Mouse (Mus musculus): ENCODE results near the gene Tusc2. TPM values are rescaled to one million over a fixed set of nuclear protein-coding genes. Genes with fewer than 3 reads are reported as not detected.
A peak's percentile ranks its signal among the peaks of the same experiment; 100 is the strongest.

The Tusc2 gene
- polyA plus RNA-seq, 1 experiment from 2014 or later, result 52.7 TPM

GRCm38 (mm10) chr9:107547957-107548356 is 15.1 kb upstream of the Tusc2 start:
- Histone ChIP-seq H3K4me2 (no peak overlapping the region), H3K9ac (no peak overlapping the region), H3K4me3 (no peak overlapping the region), H3K27ac (no peak overlapping the region), H3K4me1 (peaks cover 61% of the 10 kb centered on the region), H3K27me3 (replicated peaks) (peaks cover 45% of the 10 kb centered on the region), H3K36me3 (peaks cover 21% of the 10 kb centered on the region), H3K9me3 (replicated peaks) (no peaks in the 10 kb centered on the region)
- 69% methylated on average over 5 of the region's 5 CpGs for WGBS (ENCODE audit: insufficient replicate concordance)
- no peak for ATAC-seq

DNA sequence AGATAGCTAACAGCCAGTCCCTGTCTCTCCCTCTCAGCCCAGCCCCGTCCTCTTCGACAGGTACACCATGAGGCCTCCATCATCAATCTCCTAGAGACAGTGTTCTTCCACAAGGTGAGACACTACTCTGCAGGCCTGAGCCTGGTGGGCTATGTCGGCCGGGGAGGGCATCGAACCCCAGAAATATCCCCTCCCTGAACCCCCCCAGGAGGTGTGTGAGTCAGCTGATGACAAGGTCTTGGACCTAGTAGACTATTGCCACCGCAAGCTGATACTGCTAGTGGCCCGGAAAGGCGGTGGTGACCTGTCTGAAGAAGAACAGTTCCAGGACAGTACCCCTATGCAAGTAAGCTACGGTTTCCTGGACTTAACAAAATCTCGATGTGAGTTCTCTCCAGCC is 14.2 kb upstream of the Tusc2 start:
- Histone ChIP-seq H3K36me3 (peaks cover 16% of the 10 kb centered on the region), H3K27me3 (replicated peaks) (peaks cover 45% of the 10 kb centered on the region), H3K4me3 (no peak overlapping the region), H3K27ac (no peak overlapping the region), H3K9ac (no peak overlapping the region), H3K4me1 (peaks cover 63% of the 10 kb centered on the region), H3K9me3 (replicated peaks) (no peaks in the 10 kb centered on the region), H3K4me2 (no peak overlapping the region)
- ATAC-seq, result no peak
- WGBS (ENCODE audit: insufficient replicate concordance), result 83% methylated on average over 10 of the region's 10 CpGs

DNA sequence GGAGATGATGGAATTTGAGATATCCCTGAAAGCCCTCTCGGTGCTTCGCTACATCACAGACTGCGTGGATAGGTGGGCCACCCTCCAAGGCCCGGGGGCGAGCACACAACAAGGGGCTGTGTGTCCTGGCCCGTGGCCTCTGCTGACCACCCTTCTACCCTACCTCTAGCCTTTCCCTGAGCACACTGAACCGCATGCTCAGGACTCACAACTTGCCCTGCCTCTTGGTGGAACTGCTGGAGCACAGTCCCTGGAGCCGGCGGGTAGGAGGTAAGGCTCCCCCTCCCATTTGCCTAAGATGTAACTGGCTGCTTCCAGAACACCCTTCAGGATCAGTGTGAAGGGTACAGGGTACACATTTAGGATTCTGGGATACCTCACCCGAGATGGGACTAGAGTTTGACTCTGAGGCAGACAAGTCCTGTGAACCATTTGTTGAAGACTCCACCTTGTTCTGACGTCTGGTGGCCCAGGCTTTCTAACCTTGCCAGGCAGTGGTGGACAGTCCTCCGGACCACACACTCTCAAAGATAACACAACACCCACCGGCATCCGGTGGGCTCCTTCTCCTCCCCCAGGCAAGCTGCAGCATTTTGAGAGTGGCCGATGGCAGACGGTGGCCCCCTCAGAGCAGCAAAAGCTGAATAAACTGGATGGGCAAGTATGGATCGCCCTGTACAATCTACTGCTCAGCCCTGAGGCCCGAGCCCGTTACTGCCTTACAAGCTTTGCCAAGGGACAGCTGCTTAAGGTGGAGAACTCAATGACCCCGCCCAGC is 13.6 kb upstream of the Tusc2 start:
- 76% methylated on average over 20 of the region's 20 CpGs for WGBS (ENCODE audit: insufficient replicate concordance)

GRCm38 (mm10) chr9:107550491-107551116 is 12.5 kb upstream of the Tusc2 start:
- Histone ChIP-seq H3K4me3 (peak overlapping the region; percentile 59), H3K4me2 (peak overlapping the region; percentile 95), H3K9me3 (replicated peaks) (no peaks in the 10 kb centered on the region), H3K9ac (peak overlapping the region; percentile 76), H3K4me1 (peaks cover 66% of the 10 kb centered on the region), H3K27ac (0 out of 2 replicates have a peak overlapping the region, but pooled peaks have one; percentile 57), H3K36me3 (no peaks in the 10 kb centered on the region), H3K27me3 (replicated peaks) (peaks cover 45% of the 10 kb centered on the region)
- ATAC-seq, result no peak
- WGBS (ENCODE audit: insufficient replicate concordance), result 37% methylated on average over 23 of the region's 23 CpGs

More for the DNA sequence above, 13.6 kb upstream of the Tusc2 start:
- Histone ChIP-seq H3K4me3 (no peak overlapping the region), H3K27me3 (replicated peaks) (peaks cover 45% of the 10 kb centered on the region), H3K36me3 (peaks cover 9% of the 10 kb centered on the region), H3K9me3 (replicated peaks) (no peaks in the 10 kb centered on the region), H3K4me1 (peaks cover 66% of the 10 kb centered on the region), H3K9ac (no peak overlapping the region), H3K4me2 (no peak overlapping the region), H3K27ac (no peak overlapping the region)
- no peak for ATAC-seq

DNA sequence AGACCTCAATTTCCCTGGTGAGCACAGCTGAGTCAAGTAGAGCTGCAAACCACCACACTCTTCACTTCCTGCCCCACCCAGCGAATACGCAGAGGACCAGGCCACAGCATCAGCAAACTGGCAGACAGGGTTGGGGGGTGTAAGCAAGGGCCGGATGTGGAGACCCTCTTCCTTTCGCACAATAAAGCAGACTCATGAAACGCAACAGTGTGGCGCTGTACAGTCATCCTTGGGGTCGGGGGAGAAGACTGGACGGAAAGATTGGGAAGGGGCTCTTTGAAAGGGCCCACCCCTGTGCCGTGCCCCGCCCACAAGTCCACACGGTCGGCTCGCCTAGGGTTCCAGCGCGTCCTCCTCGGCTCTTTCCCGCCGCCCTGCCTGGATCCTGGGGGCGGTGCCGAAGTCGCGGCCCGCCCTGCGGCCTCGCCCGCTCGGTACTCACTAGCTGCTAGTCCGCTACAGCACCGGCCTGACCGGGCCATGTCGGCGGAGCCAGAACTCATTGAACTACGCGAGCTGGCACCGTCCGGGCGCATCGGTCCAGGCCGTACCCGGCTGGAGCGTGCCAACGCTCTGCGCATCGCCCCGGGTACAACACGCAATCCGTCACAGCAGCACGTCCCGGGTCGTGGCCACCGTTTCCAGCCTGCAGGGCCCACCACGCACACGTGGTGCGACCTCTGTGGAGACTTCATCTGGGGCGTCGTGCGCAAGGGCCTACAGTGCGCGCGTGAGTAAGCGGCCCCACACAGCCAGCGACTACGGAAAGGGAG is 11.8 kb upstream of the Tusc2 start, which contains the start of gene Rassf1:
Rassf1 (plus strand) TSS at position 439 of the 773 bp plus-strand sequence.
- H3K4me1 ChIP-seq, result peaks cover 66% of the 10 kb centered on the region

DNA sequence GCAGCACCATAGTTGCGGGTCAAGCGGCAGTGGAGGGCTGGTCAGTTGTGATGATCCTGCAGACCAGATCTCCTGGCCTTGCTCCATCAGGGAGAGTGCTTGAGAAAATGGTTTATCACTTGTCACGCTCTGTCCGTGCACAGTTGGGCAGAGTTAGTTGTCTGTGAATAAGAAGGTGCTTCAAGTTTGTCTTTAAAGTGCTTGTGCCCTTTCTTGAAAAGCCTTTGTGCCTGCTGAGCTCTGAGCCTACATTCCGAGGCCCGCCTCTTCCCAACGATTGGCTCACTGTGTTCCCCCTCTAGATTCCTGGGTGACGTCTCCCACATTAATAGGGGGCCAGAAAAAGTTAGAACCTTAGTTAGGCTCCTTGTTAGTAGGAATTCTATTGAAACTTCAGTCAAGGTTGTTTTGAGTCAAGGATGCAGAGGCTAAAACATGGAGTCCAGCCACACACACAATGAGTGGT is 11.1 kb upstream of the Tusc2 start:
- Histone ChIP-seq H3K27me3 (replicated peaks) (peaks cover 45% of the 10 kb centered on the region), H3K27ac (no peak overlapping the region), H3K9me3 (replicated peaks) (no peaks in the 10 kb centered on the region), H3K9ac (peak overlapping the region; percentile 76), H3K4me2 (peak overlapping the region; percentile 95), H3K4me1 (peaks cover 66% of the 10 kb centered on the region), H3K36me3 (peaks cover 6% of the 10 kb centered on the region), H3K4me3 (peak overlapping the region; percentile 59)
- 22% methylated on average over 8 of the region's 8 CpGs for WGBS (ENCODE audit: insufficient replicate concordance)
- no peak for ATAC-seq

More for the DNA sequence above, 11.8 kb upstream of the Tusc2 start, which contains the start of gene Rassf1:
- Histone ChIP-seq H3K27ac (peak within 1 kb of the TSS; percentile 57; the same call in 1 of the 2 replicates), H3K36me3 (no peaks in the 10 kb centered on the region; the same call in 1 of the 2 replicates), H3K27me3 (replicated peaks) (peaks cover 45% of the 10 kb centered on the region), H3K9ac (peak within 1 kb of the TSS; percentile 76), H3K4me2 (peak within 1 kb of the TSS; percentile 95), H3K4me3 (peak within 1 kb of the TSS; percentile 59), H3K9me3 (replicated peaks) (no peaks in the 10 kb centered on the region)
- 2% methylated on average over 63 of the region's 63 CpGs for WGBS (ENCODE audit: insufficient replicate concordance)
- ATAC-seq, result peak; percentile 57

- 61% methylated on average over 5 of the region's 5 CpGs for WGBS (ENCODE audit: insufficient replicate concordance)
- Histone ChIP-seq H3K27me3 (replicated peaks) (peaks cover 45% of the 10 kb centered on the region), H3K9me3 (replicated peaks) (no peaks in the 10 kb centered on the region), H3K9ac (no peak overlapping the region; the same call in 1 of the 2 replicates), H3K4me2 (peak overlapping the region; percentile 95), H3K36me3 (peaks cover 15% of the 10 kb centered on the region), H3K27ac (no peak overlapping the region), H3K4me1 (peaks cover 65% of the 10 kb centered on the region), H3K4me3 (0 out of 2 replicates have a peak overlapping the region, but pooled peaks have one; percentile 80)
- no peak for ATAC-seq
Measured at GRCm38 (mm10) chr9:107552690-107553393, 10.2 kb upstream of the Tusc2 start.

DNA sequence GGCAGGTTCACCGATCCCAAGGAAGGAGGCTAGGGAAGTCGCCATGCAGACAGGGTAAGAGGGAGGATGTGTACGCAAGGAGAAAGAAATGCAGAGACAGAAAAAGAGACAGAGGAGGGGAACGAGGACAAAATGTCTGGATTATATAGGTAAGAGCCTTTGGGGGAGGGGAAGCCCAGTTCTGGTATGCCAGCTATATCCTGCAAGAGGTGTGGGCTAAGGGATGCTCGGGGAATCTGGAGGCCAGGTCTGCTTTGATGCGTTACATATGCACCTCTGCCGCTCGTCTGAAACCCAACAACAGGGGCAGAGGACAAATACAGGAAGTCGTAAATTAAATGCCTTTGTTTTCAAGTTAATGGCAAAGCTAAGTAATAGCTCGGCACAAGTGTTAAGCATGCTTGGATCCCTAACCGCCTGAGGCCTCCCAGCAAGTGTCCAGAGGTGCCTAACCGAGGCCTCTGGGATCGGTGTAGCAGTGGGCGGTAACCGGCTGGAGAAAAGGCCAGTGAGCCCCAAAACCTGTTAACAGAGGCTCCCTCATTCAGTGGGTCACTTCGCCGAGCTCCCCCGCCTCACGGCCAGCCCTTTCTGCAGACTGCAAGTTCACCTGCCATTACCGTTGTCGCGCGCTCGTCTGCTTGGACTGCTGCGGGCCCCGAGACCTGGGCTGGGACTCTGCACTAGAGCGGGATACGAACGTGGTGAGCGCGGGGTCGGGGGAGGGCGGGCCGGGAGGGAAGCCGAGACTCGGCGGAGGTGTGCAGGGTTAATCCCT is 9.3 kb upstream of the Tusc2 start:
- Histone ChIP-seq H3K27me3 (replicated peaks) (peaks cover 37% of the 10 kb centered on the region), H3K36me3 (peaks cover 24% of the 10 kb centered on the region), H3K4me1 (peaks cover 65% of the 10 kb centered on the region), H3K27ac (peak overlapping the region; percentile 79), H3K9ac (peak overlapping the region; percentile 76), H3K9me3 (replicated peaks) (no peaks in the 10 kb centered on the region), H3K4me2 (peak overlapping the region; percentile 95), H3K4me3 (peak overlapping the region; percentile 80)
- WGBS (ENCODE audit: insufficient replicate concordance), result 6% methylated on average over 37 of the region's 37 CpGs
- ATAC-seq, result peak; percentile 51

GRCm38 (mm10) chr9:107554319-107554825 is 8.7 kb upstream of the Tusc2 start:
- Histone ChIP-seq H3K4me1 (peaks cover 65% of the 10 kb centered on the region), H3K9ac (peak overlapping the region; percentile 93), H3K4me2 (peak overlapping the region; percentile 95), H3K27me3 (replicated peaks) (peaks cover 31% of the 10 kb centered on the region), H3K4me3 (peak overlapping the region; percentile 80), H3K27ac (peak overlapping the region; percentile 96), H3K36me3 (peaks cover 30% of the 10 kb centered on the region), H3K9me3 (replicated peaks) (no peaks in the 10 kb centered on the region)
- WGBS (ENCODE audit: insufficient replicate concordance), result under 1% methylated on average over 53 of the region's 53 CpGs
- peak; percentile 89 for ATAC-seq

- Histone ChIP-seq H3K27me3 (replicated peaks) (peaks cover 25% of the 10 kb centered on the region), H3K9ac (peak overlapping the region; percentile 93), H3K4me1 (peaks cover 65% of the 10 kb centered on the region), H3K27ac (peak overlapping the region; percentile 96), H3K4me3 (peak overlapping the region; percentile 80), H3K36me3 (peaks cover 37% of the 10 kb centered on the region), H3K9me3 (replicated peaks) (no peaks in the 10 kb centered on the region), H3K4me2 (peak overlapping the region; percentile 95)
- ATAC-seq, result peak; percentile 14
- WGBS (ENCODE audit: insufficient replicate concordance), result 0% methylated on average over 23 of the region's 23 CpGs
Measured at GRCm38 (mm10) chr9:107555031-107555457, 8.0 kb upstream of the Tusc2 start.

Measured in liver, embryonic 12.5 days (tissue).